Mouse (Mus musculus) thymus, adult 2 months (tissue): ENCODE measurements around the gene Urad.

Experiments
- CTCF ChIP-seq: fragments of 200-500 bp; IDR thresholded peaks from 2 replicates; pipeline ENCODE4 v1.5.1; 2012; ENCODE audit warnings: mild to moderate bottlenecking, control low read depth, low read length, moderate library complexity, borderline replicate concordance; ENCODE audit not compliant: control insufficient read depth, poor library complexity, insufficient read depth; ENCODE audit errors: extremely low read depth
- POLR2A ChIP-seq: fragments of 200-500 bp; IDR thresholded peaks from 2 replicates; pipeline ENCODE4 v1.6.1; 2012; ENCODE audit warnings: mild to moderate bottlenecking, low read length, control low read depth, moderate library complexity; ENCODE audit not compliant: control insufficient read depth, poor library complexity, insufficient read depth; ENCODE audit errors: extremely low read depth

GRCm38 (mm10) chr5:147363054-147363453 lies 40.8 kb upstream of the Urad start:
- TF ChIP-seq POLR2A (no peak), CTCF (no peak)
